Mouse (Mus musculus) WW6 (cell line): ENCODE data around the gene Pign.

Experiments used
- DNase-seq: peaks from one replicate; pipeline ENCODE4 v3.0.0-alpha.2; 2013; ENCODE audit warnings: low read depth, low spot score

Gene Pign

GRCm38 (mm10) chr1:105563821-105564220 lies 99.7 kb downstream of the Pign start:
- DNase-seq = no peak

- no peak for DNase-seq
Measured at GRCm38 (mm10) chr1:105556078-105556477, 107.4 kb downstream of the Pign start.

- no peak for DNase-seq
Measured at GRCm38 (mm10) chr1:105555192-105555718, 108.2 kb downstream of the Pign start.

- DNase-seq = no peak
Measured at GRCm38 (mm10) chr1:105553130-105553529, 110.3 kb downstream of the Pign start.

- no peak for DNase-seq
Measured at GRCm38 (mm10) chr1:105550163-105550562, 113.3 kb downstream of the Pign start.

- DNase-seq = no peak
Measured at GRCm38 (mm10) chr1:105549648-105550047, 113.8 kb downstream of the Pign start.

GRCm38 (mm10) chr1:105543051-105543450 lies 120.4 kb downstream of the Pign start:
- no peak for DNase-seq

GRCm38 (mm10) chr1:105523768-105524167 lies 139.7 kb downstream of the Pign start:
- no peak for DNase-seq

GRCm38 (mm10) chr1:105522321-105522720 lies 141.2 kb downstream of the Pign start:
- DNase-seq = peak; percentile 18

GRCm38 (mm10) chr1:105518101-105518500 lies 145.4 kb downstream of the Pign start:
- DNase-seq = no peak

GRCm38 (mm10) chr1:105507116-105507515 lies 156.4 kb downstream of the Pign start:
- DNase-seq = no peak

- no peak for DNase-seq
Measured at GRCm38 (mm10) chr1:105492626-105493025, 170.9 kb downstream of the Pign start.

GRCm38 (mm10) chr1:105489456-105489855 lies 174.0 kb downstream of the Pign start:
- DNase-seq = no peak

GRCm38 (mm10) chr1:105487037-105487436 lies 176.4 kb downstream of the Pign start:
- no peak for DNase-seq
